Mouse (Mus musculus) layer of hippocampus, adult 18-20 months (tissue): ENCODE data around the gene Sv2a. TPM values are rescaled to one million over a fixed set of nuclear protein-coding genes. Genes with fewer than 3 reads are reported as not detected.
"Not testable (repeated sequence)": the region's sequence is repeated elsewhere in the genome, so short reads cannot be mapped to it uniquely, and the experiment has no call there.

Source experiments
- DNase-seq, 2 experiments: peaks; one replicate each; pipeline ENCODE4 v3.0.0; 2022; ENCODE audit warnings: low spot score in 2 of 2
- total RNA-seq, 2 experiments: library from RNA; stranded (reverse); gene quantifications; 2 replicates each; pipeline ENCODE4 v1.2.3; 2021

Gene Sv2a
- total RNA-seq, 2 experiments from 2014 or later = 359 to 373 TPM

DNA sequence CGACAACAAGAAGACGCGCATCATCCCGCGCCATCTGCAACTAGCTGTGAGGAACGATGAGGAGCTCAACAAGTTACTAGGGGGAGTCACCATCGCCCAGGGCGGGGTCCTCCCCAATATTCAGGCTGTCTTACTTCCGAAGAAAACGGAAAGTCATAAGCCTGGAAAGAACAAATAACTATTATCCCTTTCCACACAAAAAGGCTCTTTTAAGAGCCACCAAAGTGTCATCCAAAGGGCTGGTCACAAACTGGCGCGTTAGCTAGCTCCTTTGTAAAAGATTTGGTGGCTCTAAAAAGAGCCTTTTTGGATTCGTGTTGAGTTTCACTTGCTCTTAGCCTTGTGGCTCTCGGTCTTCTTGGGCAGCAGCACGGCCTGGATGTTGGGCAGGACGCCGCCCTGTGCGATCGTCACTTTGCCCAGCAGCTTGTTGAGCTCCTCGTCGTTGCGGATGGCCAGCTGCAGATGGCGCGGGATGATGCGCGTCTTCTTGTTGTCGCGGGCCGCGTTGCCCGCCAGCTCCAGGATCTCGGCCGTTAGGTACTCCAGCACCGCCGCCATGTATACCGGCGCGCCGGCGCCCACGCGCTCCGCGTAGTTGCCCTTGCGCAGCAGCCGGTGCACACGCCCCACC lies 39.3 kb downstream of the Sv2a start:
- not testable (repeated sequence) for DNase-seq

DNA sequence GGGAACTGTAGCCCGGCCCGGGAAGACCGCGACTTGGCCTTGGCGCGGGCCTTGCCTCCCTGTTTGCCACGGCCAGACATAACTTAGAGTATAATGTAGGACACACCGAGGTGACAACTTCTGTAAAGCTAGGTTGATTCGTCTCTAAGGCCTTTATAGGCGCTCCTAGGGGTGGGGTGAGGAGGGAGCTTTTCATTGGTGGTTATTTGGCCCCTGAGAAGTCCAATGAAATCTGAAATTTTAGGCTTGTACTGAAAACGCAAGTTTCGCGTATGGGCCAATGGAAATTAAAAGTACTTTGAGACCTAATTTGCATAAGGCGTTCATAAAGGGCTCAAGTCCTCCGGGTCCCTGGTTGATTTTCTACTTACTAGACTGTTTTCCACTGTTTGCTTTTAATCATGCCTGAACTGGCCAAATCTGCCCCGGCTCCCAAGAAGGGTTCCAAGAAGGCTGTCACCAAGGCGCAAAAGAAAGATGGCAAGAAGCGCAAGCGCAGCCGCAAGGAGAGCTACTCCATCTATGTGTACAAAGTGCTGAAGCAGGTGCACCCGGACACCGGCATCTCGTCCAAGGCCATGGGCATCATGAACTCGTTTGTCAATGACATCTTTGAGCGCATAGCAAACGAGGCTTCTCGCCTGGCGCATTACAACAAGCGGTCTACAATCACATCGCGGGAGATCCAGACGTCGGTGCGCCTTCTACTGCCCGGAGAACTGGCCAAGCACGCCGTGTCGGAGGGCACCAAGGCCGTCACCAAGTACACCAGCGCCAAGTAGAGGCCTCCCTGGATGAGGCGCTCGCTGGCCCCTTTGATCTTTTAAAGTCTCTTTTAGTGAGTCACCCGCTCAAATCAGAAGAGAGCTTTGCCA lies 40.1 kb downstream of the Sv2a start, which contains the start of the genes Hist2h2ac and Hist2h2be:
TSS of gene Hist2h2ac (minus strand) at position 116 of the 875 bp plus-strand sequence.
TSS of gene Hist2h2be (plus strand) at position 355 of the 875 bp plus-strand sequence.
- peak; percentile 89 to 94 for DNase-seq

DNA sequence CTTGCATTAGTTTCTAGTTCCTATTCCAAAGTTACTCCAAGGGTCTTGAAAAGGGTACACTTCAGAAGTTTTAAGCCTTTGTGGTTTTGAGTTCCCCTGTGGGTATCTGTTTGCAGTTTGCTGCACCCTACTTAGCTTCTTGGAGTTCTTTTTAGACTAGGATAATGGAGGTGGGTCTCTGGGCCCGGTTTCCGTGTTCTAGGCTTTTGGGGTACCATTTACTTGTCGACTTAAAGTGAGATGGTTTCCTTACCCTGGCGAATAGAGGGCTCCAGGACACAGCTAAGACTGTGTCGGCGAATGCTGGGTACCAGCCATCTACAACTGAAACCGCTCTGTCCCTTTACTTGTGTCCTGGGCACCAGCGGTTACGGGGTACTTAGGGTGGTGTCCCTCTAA lies 40.7 kb downstream of the Sv2a start:
- no peak for DNase-seq

DNA sequence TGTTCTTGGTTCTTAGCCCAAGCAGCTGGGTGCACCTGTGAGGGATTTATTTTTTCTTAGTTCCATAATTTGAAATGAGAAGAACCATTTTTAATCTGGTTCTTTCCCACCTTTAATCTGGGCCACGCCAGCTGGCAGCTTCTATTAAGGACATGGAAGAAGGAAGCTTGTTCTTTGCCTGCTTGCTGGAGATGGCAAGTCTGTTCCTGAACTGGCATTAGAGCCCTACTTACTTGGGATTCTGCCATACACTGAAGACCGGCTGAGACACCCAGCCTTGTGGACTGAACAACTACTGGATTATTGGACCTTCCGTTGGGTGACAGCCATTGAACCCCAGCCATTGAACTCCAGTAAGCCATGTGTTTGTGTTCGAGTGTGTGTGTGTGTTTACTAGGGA lies 41.8 kb downstream of the Sv2a start:
- DNase-seq = no peak

DNA sequence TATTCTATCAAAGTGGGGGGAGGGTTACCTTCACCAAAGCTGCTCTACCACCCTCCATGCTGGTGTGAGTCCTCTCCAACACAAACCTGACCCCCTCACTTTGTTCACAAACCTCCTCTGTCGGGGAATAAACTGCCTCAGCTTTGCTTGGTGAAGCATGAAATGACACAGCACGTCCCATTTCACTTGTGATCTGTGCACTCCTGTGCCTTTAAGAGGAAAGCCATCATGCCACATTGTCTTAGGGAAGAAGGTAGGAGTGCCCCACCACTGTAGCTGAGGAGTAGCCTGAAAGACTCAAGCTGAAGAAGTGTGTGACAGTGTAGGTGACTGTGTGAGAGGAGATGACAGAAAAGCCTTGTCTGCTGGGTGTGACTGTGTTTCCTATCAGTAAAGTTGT lies 44.5 kb downstream of the Sv2a start:
- no peak for DNase-seq

DNA sequence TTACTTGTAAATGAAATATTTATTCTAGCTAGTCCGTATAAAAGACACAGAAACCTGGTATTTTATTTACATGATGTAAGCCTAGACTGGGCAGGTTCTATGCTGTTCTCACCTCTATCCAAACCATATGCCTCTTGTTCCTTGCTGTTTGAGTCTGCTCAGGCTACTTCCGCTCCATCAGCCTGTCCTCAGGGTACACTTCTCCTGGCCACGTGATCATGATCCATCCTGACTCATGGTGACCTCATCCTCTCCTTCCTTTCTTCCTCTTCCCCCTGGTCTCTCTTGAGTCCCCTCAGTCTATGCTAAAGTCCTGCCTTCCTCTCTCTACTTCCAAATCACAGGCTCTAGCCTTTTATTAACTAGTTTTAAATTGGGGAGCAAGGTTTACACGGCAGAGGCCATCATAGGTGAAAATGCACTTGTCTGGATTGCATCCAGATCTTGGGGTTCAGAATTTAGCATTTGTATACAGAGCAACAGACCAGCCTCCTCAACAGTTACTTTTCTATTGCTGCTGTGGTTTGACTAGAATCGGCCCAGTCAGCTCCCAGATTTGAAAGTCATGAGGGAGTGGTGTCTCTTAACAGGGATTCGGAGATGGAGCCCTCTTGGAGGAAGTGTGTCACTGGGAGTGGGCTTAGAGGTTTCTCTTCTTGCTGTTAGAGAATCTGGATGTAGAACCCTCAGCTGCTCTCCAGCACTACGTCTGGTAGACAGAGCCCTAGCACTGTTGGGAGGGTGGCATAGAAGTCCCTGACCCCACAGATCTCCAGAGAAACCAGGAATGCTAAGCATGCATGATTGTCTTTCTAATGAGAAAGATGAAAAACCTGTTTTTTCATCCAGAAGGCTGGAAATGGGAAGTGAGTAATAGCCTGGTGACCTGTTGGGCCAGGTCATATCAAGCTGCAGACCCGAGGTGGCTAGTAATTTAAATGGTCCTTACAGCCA lies 46.0 kb downstream of the Sv2a start:
- no peak for DNase-seq

DNA sequence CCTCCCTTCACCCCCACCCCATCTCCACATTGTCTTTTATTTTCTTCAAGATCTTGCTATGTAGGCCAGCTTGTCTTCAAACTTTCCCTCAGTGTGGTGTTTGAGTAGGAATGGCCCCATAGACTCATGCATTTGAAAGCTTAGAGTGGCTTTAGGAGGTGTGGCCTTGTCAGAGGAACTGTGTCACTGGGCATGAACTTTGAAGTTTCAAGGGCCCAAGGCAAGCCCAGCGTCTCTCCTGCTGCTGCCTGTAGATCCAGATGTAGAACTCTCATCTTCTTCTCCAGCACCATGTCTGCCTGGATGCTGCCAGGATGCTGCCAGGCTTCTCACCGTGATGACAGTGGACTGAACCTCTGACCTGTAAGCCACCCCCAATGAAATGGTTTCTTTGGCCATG lies 47.9 kb downstream of the Sv2a start:
- no peak for DNase-seq

DNA sequence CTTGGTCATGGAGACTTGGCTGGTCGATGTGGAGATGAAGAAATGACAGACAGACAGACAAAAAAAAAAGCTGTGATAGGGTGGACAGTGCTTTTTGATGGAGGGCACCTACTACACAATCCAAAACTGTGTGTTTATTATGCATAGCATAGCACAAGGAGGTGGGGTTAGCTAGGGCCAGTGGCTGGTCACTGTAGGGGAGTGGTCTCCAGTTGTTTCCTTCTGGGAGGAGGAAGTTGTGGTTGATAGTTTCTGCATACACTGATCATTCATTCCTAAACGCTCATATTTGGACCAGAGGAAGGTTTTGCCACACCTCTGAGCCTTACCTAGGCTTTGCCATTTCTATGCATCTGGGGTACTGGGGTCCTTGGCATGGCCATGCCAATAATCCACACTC lies 49.5 kb downstream of the Sv2a start:
- no peak for DNase-seq

DNA sequence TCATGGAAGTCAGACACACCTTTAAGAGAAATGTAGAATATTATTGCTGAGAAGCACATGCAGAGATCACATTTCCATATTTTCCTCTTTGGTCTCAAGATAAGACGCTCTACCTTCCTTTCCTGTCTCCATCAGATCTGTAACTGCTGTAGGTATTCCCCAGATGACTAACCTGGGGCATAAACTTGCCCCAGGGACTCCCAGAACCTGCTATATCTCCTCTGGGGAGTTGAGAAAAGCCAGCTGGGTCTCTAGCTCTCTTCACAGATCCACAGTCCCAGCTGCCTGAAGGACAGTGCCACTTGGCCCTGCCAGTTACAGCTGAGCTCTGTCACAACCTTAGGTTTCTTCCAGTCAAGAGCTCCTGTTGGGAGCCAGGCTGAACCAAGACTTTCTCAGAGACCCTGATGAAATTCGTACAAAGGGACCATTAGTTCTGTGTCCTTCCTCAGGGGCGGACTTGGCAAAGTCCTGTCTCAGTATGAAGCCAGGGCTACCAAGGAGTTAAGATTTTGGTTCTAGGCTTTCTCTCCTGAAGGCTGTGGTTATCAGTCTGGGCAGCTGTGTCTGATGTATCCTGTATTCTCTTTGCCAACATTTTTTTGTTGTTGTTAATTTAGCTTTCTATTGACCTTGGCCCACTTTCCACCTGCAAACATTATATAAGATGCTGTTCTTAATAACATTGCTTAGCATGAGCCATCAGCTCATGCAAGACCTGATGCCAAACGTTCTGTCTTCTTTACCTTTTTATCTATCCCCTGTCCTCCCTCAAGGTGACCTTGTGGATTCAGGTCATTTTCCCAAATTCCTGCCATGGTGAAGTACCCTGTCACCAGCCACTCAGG lies 50.2 kb downstream of the Sv2a start:
- DNase-seq = no peak

DNA sequence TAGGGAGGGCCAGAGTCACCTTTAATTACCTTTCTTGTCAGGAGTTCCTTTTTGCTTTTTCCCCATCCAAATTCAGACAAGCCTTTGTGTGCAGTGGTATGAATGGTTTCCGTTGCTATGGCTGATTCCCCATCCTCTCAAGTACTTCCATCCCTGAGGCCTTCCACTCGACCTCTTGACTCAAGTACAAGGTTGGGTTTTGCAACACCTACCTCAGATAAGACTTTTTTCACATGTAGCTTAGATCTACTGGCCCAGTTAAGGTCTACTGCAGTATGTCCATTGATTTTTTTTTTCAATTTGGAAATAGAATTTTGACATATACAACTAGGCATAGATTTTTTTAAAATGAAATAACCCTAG lies 50.8 kb downstream of the Sv2a start:
- no peak for DNase-seq

DNA sequence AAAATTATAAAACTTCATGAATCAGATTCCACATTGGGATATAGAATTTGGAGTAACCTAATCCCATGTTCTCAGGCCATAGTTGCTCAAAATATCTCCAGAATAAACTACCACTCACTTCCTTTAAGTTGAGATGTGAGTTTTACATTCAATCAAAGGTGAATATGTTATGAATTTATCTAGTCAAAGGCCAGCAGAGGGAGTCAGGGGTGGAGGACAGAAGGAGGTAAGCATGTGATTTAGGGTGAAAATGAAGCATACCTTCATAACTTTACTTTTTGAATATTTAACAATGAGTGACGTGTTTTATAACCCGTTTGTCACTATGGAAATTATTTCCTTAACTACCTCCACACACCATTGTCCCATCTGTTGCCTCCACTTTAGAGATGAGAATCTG lies 54.0 kb downstream of the Sv2a start:
- DNase-seq = no peak

DNA sequence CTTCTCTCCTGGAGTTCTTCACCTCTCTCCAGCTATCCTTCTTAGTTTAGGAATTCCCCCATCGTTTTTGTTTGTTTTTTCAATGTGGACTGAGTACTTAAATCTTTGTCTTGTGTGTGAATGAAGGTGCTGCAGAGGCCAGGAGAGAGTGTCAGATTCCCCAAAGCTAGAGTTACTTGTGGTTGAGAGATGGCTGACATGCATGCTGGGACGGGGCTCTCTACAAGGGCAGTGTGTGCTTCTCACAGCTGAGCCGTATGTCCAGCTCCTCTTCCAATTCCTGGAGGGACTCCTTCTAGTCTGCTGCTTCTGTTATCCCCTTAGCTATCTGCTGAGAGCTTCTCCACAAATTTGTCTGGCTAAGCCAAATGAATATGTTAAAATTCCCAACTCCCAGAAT lies 54.9 kb downstream of the Sv2a start:
- DNase-seq = no peak

DNA sequence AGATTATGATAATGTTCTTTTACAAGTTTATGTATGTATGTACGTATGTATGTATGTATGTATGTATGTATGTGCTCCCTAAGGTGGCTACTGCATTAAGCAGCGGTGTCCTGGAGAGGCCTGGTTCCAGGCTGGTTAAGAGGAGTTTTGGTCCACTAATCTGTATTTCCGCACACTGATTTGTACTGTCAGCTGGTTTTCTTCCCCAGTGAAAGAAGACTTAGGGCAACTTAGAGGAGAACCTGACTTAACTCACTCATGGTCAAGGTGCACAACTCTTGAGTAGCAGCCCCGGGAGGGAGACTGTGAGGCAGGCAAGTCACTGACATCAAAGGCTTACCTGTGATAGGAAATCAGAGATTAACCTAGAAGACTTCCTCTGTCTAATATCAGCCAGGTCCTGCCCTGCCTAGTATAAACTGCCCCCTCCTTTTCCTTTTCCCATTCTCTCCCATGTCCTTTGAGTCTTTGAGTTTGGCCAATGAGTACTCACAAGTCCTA lies 55.9 kb downstream of the Sv2a start:
- no peak for DNase-seq

DNA sequence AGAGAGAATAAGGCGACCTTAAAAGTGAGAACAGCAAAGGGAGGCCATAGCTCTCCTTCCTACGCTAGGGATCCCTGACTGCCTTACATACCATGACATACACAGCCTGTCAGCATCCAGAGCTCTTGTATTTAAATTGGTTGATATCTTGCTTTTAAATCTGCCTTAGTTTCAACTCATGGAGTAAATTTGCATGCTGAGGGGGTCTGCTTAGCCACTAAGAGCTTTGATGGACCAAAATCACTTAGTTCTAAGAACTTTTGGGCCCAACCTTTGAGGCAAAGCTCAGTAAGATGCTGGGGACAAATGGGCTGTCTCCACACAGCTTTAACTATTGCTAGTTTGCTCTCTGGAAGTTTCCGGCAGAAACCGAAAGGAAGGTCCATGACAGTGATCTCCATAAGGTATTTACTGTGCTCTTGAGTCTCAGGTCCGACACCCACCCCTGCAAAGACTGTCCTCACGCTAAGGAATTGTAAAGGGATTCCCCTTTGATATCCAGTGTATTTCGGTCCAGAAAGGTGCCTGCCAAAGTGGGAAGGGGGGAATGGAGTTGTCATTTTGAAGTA lies 56.5 kb downstream of the Sv2a start:
- no peak for DNase-seq

DNA sequence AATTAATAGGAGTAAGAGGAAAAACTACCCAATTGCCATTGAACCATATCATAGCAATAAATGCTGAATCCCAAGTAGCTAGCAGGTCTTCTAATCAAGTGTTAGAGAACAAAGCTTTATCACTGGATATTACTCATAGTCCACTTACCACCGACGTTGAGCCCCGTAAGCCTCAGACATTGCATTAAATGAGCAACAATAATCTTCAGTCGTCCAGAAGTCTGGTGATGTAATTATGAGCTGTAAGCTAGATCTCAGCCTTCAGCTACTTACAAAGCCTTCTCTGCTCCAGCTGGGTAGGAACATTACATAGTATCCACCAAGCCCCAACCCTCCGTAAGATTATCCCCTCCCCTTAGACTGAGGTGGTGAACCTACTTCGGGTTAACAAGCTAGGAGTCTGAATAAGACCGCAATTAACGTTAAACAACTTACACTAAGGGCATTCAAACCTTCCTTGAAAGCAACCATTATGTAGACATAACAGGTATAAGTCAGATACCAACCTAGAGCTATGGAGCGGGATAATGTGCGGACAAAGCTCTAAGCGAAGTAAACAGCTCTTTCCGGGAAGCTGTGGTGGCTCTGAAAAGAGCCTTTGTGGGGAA lies 57.1 kb downstream of the Sv2a start:
- no peak for DNase-seq

DNA sequence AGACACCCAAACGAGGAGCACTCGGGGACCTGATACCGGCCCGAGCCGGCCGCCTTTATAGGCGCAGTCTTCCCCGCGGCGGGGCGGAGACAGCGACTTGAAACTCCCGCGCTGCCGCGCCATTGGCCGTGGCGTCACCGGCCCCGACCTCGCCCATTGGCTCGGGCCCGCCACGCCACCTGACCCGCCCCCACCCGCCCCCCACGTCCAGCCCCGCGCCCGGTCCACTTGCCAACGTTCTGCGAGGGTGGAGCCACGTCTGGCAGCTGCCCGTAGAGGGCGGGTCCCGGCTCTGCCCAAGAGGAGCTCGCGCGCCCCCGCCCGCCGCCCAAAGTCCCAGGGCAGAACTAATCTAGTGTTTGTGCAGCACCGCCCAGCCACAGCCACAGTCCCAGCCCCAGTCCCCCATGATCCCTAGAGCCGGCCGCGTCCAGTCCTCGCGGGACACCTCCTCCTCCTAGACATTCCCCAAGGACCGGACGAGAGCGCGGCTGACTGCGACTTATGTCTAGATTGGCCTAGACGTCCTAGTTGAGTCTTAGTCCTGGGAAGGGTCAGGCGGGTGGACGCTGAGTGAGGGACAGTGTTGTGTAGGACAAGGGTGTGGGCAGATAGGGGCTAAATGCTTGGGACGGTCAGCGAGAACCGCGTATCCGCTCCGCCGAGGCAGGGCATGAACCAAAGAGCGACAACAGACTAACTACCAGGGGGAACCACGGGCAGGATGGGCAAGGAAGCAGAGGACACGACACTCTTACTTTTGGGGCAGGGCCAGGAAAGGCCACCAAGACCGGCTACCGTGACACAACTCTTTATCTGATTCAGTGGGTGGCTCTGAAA lies 58.2 kb downstream of the Sv2a start, which contains the start of gene Hist2h3c2:
TSS of gene Hist2h3c2 (minus strand) at position 174 of the 840 bp plus-strand sequence.
- DNase-seq = peak in 1 of 2 experiments; percentile 45

DNA sequence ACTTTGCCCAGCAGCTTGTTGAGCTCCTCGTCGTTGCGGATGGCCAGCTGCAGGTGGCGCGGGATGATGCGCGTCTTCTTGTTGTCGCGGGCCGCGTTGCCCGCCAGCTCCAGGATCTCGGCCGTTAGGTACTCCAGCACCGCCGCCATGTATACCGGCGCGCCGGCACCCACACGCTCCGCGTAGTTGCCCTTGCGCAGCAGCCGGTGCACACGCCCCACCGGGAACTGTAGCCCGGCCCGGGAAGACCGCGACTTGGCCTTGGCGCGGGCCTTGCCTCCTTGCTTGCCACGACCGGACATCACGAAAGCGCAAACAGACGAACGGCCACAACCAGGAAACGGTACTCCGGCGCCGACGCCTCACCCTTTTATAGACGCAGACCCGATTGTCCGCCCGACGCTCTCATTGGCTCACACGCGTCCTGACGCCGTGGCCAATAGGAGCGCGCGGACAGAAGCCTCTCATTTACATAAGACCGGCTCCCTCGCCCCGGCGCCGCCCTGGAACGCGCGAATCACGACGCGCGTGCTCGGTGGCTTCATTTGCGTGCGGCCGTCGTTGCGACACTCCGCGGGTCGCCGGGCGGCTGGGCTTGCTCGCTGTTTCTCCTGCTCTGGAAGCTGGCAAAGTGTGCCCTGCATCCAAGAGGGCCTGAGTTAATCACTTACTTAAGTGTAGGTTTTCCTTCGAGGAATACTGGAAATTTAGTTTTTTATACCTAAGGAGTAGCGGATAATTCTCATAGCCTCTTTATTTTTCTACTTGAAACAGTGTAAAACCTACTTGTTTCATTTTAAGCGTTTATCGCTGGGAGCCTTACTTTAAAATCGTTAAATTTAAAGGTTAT lies 59.2 kb downstream of the Sv2a start, which contains the start of gene Hist2h2aa2:
TSS of gene Hist2h2aa2 (minus strand) at position 328 of the 850 bp plus-strand sequence.
- DNase-seq = peak; percentile 94 to 98
